Mouse (Mus musculus) kidney, adult 11 months (tissue): ENCODE measurements around the gene Gm14308.
"Not testable (repeated sequence)": the region's sequence is repeated elsewhere in the genome, so short reads cannot be mapped to it uniquely, and the experiment has no call there.

ENCODE experiments used
- DNase-seq: peaks from one replicate; pipeline ENCODE4 v3.0.0; 2022

The Gm14308 gene

GRCm38 (mm10) chr2:176636244-176636643 is at the start of gene Gm14308:
TSS of gene Gm14308 (minus strand) at chr2:176636344.
- not testable (repeated sequence) for DNase-seq

GRCm38 (mm10) chr2:176670222-176670621 is 34.1 kb upstream of the Gm14308 start, which contains the start of gene Zfp973:
TSS of gene Zfp973 (plus strand) at chr2:176670522.
- DNase-seq: not testable (repeated sequence)
